Mouse (Mus musculus) forebrain, postnatal 0 days (tissue): ENCODE measurements around the gene Smyd3. TPM values are rescaled to one million over a fixed set of nuclear protein-coding genes. Genes with fewer than 3 reads are reported as not detected.

Source experiments
- ATAC-seq: fragments of 200-750 bp; cut with Nextera tagmentation; 2 replicates; pipeline ENCODE4 v1.8.0; 2017; ENCODE audit warnings: mild to moderate bottlenecking, moderate library complexity
- DNase-seq: peaks from one replicate; pipeline ENCODE4 v3.0.0-alpha.2; 2015
- H3K27ac ChIP-seq: fragments of 300-500 bp; sonication (generic); 2 replicates; pipeline ENCODE4 v1.5.1; 2014; ENCODE audit warnings: low read depth, mild to moderate bottlenecking, antibody characterized with exemption, low read length, moderate library complexity, mixed read lengths
- H3K27me3 ChIP-seq: fragments of 300-500 bp; sonication (generic); 2 replicates; pipeline ENCODE4 v1.6.1; 2014; ENCODE audit warnings: mild to moderate bottlenecking, low read length, mixed read lengths; ENCODE audit not compliant: insufficient read depth
- H3K36me3 ChIP-seq: fragments of 300-500 bp; sonication (generic); 2 replicates; pipeline ENCODE4 v1.6.1; 2014; ENCODE audit warnings: mild to moderate bottlenecking, moderate library complexity; ENCODE audit not compliant: insufficient read depth
- H3K4me1 ChIP-seq: fragments of 300-500 bp; sonication (generic); 2 replicates; pipeline ENCODE4 v1.6.1; 2014; ENCODE audit warnings: antibody characterized with exemption; ENCODE audit not compliant: insufficient read depth
- H3K4me2 ChIP-seq: fragments of 300-500 bp; sonication (generic); 2 replicates; pipeline ENCODE4 v1.6.1; 2014; ENCODE audit warnings: low read depth, mild to moderate bottlenecking, moderate library complexity
- H3K4me3 ChIP-seq: fragments of 300-500 bp; sonication (generic); 2 replicates; pipeline ENCODE4 v1.5.1; 2014; ENCODE audit warnings: low read depth, low read length, mixed read lengths
- H3K9ac ChIP-seq: fragments of 300-500 bp; sonication (generic); 2 replicates; pipeline ENCODE4 v1.6.1; 2014; ENCODE audit warnings: mild to moderate bottlenecking
- H3K9me3 ChIP-seq: fragments of 300-500 bp; sonication (generic); 2 replicates; pipeline ENCODE4 v1.6.1; 2016; ENCODE audit warnings: low read length
- CTCF ChIP-seq: sonication (generic); IDR thresholded peaks from 2 replicates; pipeline ENCODE4 v1.5.1; 2016; ENCODE audit warnings: antibody characterized with exemption, control low read depth, low read depth
- WGBS: fragments of 180-500 bp; shearing (Covaris S2); extraction: QIAGEN DNeasy Blood & Tissue Kit; methylation state at CpG from one replicate; pipeline ENCODE4 v1.1.7; 2014; 5-methylcytosine and 5-hydroxymethylcytosine counted together
- polyA plus RNA-seq: library from polyadenylated mRNA; unstranded; fragments of >200 nt; fragmentation: Nextera tagmentation; extraction: Ambion mirVana; gene quantifications from 2 replicates; pipeline ENCODE4 v1.2.1, GENCODE M21; 2015
- total RNA-seq: library from RNA; depleted of rRNA; stranded (reverse); fragments of >200 nt; gene quantifications from 2 replicates; pipeline ENCODE4 v1.2.3, GENCODE M21; 2014

The Smyd3 gene
- total and polyA plus RNA-seq, 2 experiments from 2014 or later, result 19.0 to 27.6 TPM

- no peaks in the 10 kb centered on the region for H3K36me3 ChIP-seq
- no peak overlapping the region for H3K27ac ChIP-seq
- DNase-seq, result no peak
- H3K4me2 ChIP-seq, result no peak overlapping the region
- H3K4me3 ChIP-seq, result no peak overlapping the region
- no peaks in the 10 kb centered on the region for H3K4me1 ChIP-seq
- no peak for TF ChIP-seq CTCF
- 78% methylated on average over 10 of the region's 10 CpGs for WGBS
- H3K9me3 ChIP-seq, result no peaks in the 10 kb centered on the region
- ATAC-seq, result no peak
- no peaks in the 10 kb centered on the region for H3K27me3 ChIP-seq
- no peak overlapping the region for H3K9ac ChIP-seq
Measured at GRCm38 (mm10) chr1:178972055-178972454, 545.8 kb downstream of the Smyd3 start.

DNA sequence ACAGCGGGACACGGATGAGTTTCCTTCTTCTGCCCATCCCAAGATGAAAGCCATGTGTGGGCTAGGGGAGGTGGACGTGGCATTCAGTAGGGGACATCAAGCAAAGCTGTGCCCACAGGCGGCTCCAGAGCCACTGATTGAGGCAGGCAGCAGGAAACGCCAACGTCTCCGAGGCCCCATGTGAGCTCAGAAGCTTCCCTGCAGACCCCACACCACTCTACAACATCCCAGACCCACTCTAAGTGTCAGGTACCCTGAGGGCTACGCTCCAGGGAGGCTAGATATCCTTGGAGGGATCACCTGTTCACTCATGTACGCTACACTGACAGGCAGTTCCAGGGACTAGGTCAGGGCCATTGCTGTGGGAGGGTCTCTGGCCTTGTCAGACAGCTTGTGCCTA is 556.2 kb downstream of the Smyd3 start:
- Histone ChIP-seq H3K27me3 (no peaks in the 10 kb centered on the region), H3K9me3 (no peaks in the 10 kb centered on the region), H3K4me2 (no peak overlapping the region), H3K27ac (no peak overlapping the region), H3K9ac (no peak overlapping the region), H3K36me3 (no peaks in the 10 kb centered on the region), H3K4me1 (no peaks in the 10 kb centered on the region), H3K4me3 (no peak overlapping the region)
- TF ChIP-seq CTCF, result no peak
- ATAC-seq (no peak), DNase-seq (no peak)
- 90% methylated on average over 9 of the region's 9 CpGs for WGBS

GRCm38 (mm10) chr1:178960015-178960559 is 557.8 kb downstream of the Smyd3 start:
- no peak overlapping the region for H3K27ac ChIP-seq
- WGBS, result 40% methylated on average over 7 of the region's 7 CpGs
- no peaks in the 10 kb centered on the region for H3K9me3 ChIP-seq

DNA sequence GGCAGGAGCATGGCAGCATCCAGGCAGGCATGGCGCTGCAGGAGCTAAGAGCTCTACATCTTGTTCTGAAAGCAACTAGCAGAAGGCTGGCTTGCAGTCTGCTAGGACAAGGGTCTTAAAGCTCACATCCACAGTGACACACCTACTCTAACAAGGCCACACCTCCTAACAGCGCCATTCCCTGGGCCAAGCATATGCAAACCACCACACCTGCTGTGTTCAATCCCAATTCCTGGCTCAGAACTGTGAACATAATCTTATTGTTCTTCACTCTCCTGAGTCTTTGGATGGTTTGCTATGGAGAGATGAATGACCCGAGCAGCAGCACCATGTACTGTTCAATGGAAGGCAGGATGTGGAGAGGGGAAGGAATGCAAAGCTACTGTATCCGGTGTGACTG is 559.2 kb downstream of the Smyd3 start:
- Histone ChIP-seq H3K27me3 (no peaks in the 10 kb centered on the region), H3K9me3 (no peaks in the 10 kb centered on the region), H3K27ac (no peak overlapping the region), H3K9ac (no peak overlapping the region), H3K36me3 (no peaks in the 10 kb centered on the region), H3K4me1 (no peaks in the 10 kb centered on the region), H3K4me3 (no peak overlapping the region), H3K4me2 (no peak overlapping the region)
- no peak for TF ChIP-seq CTCF
- DNase-seq, result no peak
- ATAC-seq, result no peak
- 80% methylated on average over 4 of the region's 4 CpGs for WGBS

More at GRCm38 (mm10) chr1:178960015-178960559, 557.8 kb downstream of the Smyd3 start:
- DNase-seq (peak; percentile 91), ATAC-seq (peak; percentile 87)
- Histone ChIP-seq H3K9ac (no peak overlapping the region), H3K27me3 (no peaks in the 10 kb centered on the region), H3K36me3 (no peaks in the 10 kb centered on the region), H3K4me2 (no peak overlapping the region), H3K4me3 (no peak overlapping the region), H3K4me1 (no peaks in the 10 kb centered on the region)
- TF ChIP-seq CTCF, result peak; percentile 88

- no peak overlapping the region for H3K4me2 ChIP-seq
- no peak overlapping the region for H3K27ac ChIP-seq
- H3K4me1 ChIP-seq, result no peaks in the 10 kb centered on the region
- DNase-seq, result no peak
- H3K9ac ChIP-seq, result no peak overlapping the region
- 76% methylated on average over 12 of the region's 12 CpGs for WGBS
- no peak overlapping the region for H3K4me3 ChIP-seq
- no peaks in the 10 kb centered on the region for H3K36me3 ChIP-seq
- TF ChIP-seq CTCF, result no peak
- no peaks in the 10 kb centered on the region for H3K27me3 ChIP-seq
- ATAC-seq, result no peak
- 0 out of 2 replicates have a peak, but pooled peaks cover 4% of the 10 kb centered on the region for H3K9me3 ChIP-seq
Measured at GRCm38 (mm10) chr1:178952910-178953309, 564.9 kb downstream of the Smyd3 start.

DNA sequence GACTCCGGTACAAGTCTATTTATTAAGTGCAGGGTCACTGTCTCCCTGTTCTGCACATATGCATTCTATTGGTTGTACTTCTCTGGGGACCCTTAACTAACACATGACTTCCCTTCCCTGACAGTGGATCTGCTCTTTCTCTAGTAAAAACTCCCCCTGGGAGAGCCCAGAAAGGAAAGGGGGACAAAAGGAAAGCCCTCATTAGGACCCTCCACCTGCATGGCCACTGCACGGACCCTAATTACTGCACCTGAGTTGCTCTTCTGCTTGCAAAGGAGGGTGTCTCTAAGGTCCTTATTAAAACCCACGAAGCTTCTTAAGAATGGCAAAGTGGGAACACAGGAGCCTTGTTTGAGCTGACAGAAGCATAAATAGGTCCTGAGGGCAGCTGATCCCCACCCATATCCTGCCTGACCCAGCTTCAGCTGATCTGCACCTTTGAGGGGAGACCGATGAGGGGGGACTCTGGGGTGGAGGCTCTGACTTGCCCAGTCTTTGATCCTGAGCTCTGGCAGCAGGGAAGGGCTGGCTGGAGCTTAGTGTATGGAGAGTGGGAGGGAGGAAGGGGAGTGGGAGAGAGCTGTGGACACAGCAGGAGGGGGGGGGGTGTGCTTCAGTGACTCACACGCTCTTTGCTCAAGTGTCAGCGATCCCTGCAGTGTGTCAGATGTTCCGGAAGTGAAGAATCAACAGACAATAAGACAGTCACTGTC is 575.4 kb downstream of the Smyd3 start:
- 45% methylated on average over 7 of the region's 7 CpGs for WGBS
- H3K9ac ChIP-seq, result no peak overlapping the region

DNA sequence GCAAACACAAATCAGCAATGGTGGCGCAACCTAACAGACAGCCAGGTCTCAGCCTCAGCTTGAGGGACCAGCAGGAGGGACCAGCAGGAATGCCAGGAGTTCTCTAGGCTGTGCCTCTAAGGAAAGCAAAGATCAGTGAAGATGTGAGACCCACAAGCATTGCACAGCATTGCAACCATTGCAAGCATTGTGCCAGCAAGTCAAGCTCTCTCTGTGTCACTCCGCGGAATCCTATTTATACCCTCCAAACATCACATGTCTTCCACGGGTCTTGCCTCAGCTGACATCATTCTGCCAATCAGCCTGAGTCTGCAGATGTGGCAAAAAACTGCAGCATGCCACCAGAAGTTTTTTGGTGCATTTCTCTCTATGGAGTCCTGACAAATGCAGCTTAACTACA is 577.5 kb downstream of the Smyd3 start:
- no peak for TF ChIP-seq CTCF
- no peak for ATAC-seq
- no peak overlapping the region for H3K4me3 ChIP-seq

More for the DNA sequence above, 575.4 kb downstream of the Smyd3 start:
- Histone ChIP-seq H3K36me3 (no peaks in the 10 kb centered on the region), H3K27me3 (no peaks in the 10 kb centered on the region), H3K4me3 (no peak overlapping the region), H3K4me2 (no peak overlapping the region), H3K9me3 (no peaks in the 10 kb centered on the region), H3K27ac (no peak overlapping the region), H3K4me1 (no peaks in the 10 kb centered on the region)
- DNase-seq (no peak), ATAC-seq (no peak)
- TF ChIP-seq CTCF, result no peak

More for the DNA sequence above, 577.5 kb downstream of the Smyd3 start:
- WGBS, result 82% methylated on average over 4 of the region's 4 CpGs
- Histone ChIP-seq H3K27ac (no peak overlapping the region), H3K9me3 (no peaks in the 10 kb centered on the region), H3K27me3 (no peaks in the 10 kb centered on the region), H3K4me2 (no peak overlapping the region), H3K9ac (no peak overlapping the region), H3K4me1 (no peaks in the 10 kb centered on the region), H3K36me3 (no peaks in the 10 kb centered on the region)
- DNase-seq, result no peak
